Mouse (Mus musculus): Measurements from ENCODE around the gene Rims1.

Gene Rims1

GRCm38 (mm10) chr1:22695046-22695445, 110.7 kb downstream of the Rims1 start:
- no peak for DNase-seq (ENCODE audit: low read depth, low spot score)

DNA sequence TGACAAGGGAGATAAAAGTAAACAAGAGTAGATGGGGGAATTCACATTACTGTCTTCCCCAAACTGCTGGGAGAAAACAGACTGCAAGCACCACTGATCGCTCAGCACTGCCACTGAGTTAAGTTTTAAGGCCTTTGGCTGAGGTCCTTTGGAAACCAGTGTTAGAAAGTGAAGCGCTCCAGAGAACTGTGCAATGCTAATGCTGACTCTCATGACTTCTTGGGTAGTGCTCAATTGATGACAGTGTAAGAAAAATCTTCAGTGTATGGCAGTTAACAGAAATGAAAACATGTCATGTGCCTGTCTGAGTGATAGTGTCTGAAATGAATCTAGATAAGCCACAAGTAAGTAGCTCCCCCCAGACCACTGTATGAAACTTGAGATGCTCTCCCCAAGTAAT, 111.3 kb downstream of the Rims1 start:
- no peak for DNase-seq (ENCODE audit: low read depth, low spot score)

- DNase-seq (ENCODE audit: low read depth, low spot score) = no peak
Observed at GRCm38 (mm10) chr1:22683455-22683854, 122.3 kb downstream of the Rims1 start.

- DNase-seq (ENCODE audit: low read depth, low spot score) = no peak
Observed at GRCm38 (mm10) chr1:22664196-22664595, 141.6 kb downstream of the Rims1 start.

GRCm38 (mm10) chr1:22661825-22662224, 144.0 kb downstream of the Rims1 start:
- DNase-seq (ENCODE audit: low read depth, low spot score) = no peak

DNA sequence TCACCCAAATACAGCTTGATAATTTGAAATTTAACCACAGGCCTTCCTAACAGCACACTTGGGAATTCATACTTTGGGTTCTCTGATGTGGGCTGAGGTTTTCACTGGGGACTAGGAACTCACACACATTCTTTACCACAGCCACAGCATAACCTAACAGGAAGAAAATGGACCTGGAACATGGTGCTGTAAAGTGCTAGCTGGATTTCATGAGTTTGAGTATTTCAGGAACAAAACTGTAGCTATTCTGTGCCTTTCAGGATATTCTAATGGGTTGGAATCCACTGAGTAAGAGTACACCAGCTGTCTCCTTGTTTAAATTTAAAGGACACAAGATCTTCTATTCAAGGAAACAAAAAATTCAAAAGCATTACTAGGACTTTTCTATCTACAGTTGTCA, 149.8 kb downstream of the Rims1 start:
- no peak for DNase-seq (ENCODE audit: low read depth, low spot score)

GRCm38 (mm10) chr1:22654903-22655302, 150.9 kb downstream of the Rims1 start:
- DNase-seq (ENCODE audit: low read depth, low spot score) = no peak

- no peak for DNase-seq (ENCODE audit: low read depth, low spot score)
Observed at GRCm38 (mm10) chr1:22650588-22650987, 155.2 kb downstream of the Rims1 start.

- DNase-seq (ENCODE audit: low read depth, low spot score) = no peak
Observed at GRCm38 (mm10) chr1:22649432-22649831, 156.4 kb downstream of the Rims1 start.

GRCm38 (mm10) chr1:22645257-22645656, 160.5 kb downstream of the Rims1 start:
- no peak for DNase-seq (ENCODE audit: low read depth, low spot score)

DNA sequence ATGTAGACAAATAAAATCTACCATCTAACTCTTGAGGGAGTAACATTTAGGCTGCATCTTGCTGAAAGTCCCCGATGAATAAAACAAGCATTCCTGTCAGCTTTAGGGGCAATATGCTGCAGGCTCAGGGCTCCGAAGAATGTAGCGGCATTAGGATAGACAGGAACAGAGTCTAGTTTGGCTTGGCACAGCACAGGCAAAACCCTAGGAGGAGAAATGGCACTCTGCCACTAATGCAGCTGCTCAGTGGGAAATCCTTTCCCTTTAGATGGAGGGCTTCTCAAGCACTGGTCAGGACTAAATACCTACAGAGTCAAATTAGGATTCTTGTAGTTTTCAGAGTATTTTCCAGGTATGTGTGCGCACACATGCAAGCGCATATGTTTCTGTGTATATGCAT, 165.2 kb downstream of the Rims1 start:
- no peak for DNase-seq (ENCODE audit: low read depth, low spot score)

GRCm38 (mm10) chr1:22639702-22640101, 166.1 kb downstream of the Rims1 start:
- DNase-seq (ENCODE audit: low read depth, low spot score) = no peak

GRCm38 (mm10) chr1:22633871-22634270, 171.9 kb downstream of the Rims1 start:
- DNase-seq (ENCODE audit: low read depth, low spot score) = no peak

- DNase-seq (ENCODE audit: low read depth, low spot score) = no peak
Observed at GRCm38 (mm10) chr1:22632551-22632950, 173.2 kb downstream of the Rims1 start.

DNA sequence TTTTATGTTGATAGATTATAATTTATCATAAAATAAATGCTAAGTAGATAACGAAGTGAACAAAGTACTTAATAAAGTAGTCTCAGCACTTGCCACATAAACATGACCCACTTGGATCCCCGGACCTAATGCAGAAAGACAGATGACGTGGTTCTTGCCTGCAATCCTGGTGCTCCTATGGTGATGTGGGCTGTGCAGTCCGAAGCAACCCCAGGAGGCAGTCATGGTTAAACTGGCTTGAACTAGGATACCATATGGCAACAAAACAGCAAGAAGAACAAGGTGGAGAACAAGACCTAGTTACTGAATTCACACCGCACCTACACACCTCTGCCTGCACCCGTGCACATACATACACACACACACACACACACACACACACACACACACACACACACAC, 173.8 kb downstream of the Rims1 start:
- DNase-seq (ENCODE audit: low read depth, low spot score) = no peak

DNA sequence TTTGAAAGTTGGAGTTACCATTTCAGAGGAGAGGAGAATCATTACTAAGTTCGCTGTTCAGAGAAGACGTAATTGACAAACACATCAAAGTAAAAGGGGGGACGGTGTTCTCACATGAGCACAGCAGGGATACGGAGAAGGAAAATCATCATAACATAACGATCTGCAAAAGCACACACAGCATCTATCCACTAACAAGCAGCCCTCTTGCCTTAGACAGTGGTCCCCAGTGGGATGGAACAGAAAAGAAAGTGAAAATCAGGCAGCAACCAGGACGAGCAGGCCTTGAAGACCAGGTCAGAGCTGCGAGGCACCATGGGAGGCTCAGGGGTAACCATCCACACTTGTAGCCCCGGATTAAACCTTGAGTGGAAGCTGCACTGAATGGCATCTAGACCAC, 176.8 kb downstream of the Rims1 start:
- DNase-seq (ENCODE audit: low read depth, low spot score) = no peak

GRCm38 (mm10) chr1:22627013-22627412, 178.8 kb downstream of the Rims1 start:
- peak; percentile 2 for DNase-seq (ENCODE audit: low read depth, low spot score)

DNA sequence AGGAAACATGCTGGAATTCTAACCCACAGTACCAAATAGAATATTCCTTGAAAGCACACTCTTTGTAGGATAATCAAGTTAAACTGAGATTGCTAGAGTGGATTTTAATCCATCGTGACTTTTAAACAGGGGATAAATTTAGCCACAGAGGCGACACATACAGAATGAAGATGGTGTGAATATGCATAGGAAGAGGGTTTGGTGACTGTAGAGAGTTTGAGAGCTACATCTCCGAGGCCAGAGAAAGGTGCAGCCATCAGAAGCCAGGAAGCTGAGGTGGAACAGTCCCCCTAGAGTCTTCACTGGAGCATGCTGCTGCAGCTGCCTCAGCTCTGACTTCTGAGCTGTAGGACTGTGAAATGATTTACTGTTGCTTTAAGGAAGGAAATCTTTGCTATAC, 179.5 kb downstream of the Rims1 start:
- no peak for DNase-seq (ENCODE audit: low read depth, low spot score)

GRCm38 (mm10) chr1:22620827-22621226, 185.0 kb downstream of the Rims1 start:
- no peak for DNase-seq (ENCODE audit: low read depth, low spot score)

GRCm38 (mm10) chr1:22615601-22616000, 190.2 kb downstream of the Rims1 start:
- DNase-seq (ENCODE audit: low read depth, low spot score) = no peak

- no peak for DNase-seq (ENCODE audit: low read depth, low spot score)
Observed at GRCm38 (mm10) chr1:22613609-22614008, 192.2 kb downstream of the Rims1 start.

- peak; percentile 57 for DNase-seq (ENCODE audit: low read depth, low spot score)
Observed at GRCm38 (mm10) chr1:22604329-22605044, 201.3 kb downstream of the Rims1 start.

GRCm38 (mm10) chr1:22596197-22596596, 209.6 kb downstream of the Rims1 start:
- DNase-seq (ENCODE audit: low read depth, low spot score) = no peak

DNA sequence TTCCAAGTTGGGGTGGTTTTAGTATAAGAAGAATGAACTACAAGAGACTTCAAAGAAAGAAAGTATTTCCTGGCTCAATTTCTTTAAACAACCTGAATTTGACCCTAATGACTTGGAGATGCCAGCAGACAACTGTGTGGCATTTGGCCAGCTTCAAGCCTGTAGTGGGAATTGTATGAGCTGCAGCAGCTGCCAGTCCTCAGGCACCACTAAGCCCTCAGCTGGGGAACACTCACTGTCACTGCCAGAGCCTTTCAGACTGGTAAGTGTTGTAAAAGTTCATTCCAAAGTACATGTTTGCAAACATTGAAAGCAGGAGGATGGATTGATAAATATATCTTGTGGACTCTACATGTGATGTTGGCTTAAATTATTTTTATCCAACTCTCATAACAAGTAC, 211.0 kb downstream of the Rims1 start:
- DNase-seq (ENCODE audit: low read depth, low spot score) = no peak

Data from 3T3-L1 (cell line).